Mouse (Mus musculus): ENCODE data around the gene Rpgrip1l. TPM values are rescaled to one million over a fixed set of nuclear protein-coding genes. Genes with fewer than 3 reads are reported as not detected.

Rpgrip1l gene
- polyA plus RNA-seq, 1 experiment from 2014 or later, result 4.2 TPM

- no peak overlapping the region for H3K4me2 ChIP-seq
- no peak overlapping the region for H3K27ac ChIP-seq
- H3K4me1 ChIP-seq (replicated peaks), result no peaks in the 10 kb centered on the region
- DNase-seq, result no peak
- no peaks in the 10 kb centered on the region for H3K9me3 ChIP-seq (replicated peaks)
- H3K9ac ChIP-seq, result no peak overlapping the region
- H3K27me3 ChIP-seq, result no peaks in the 10 kb centered on the region
- H3K4me3 ChIP-seq (replicated peaks), result no peak overlapping the region
- ATAC-seq (ENCODE audit: low read depth), result no peak
- no peaks in the 10 kb centered on the region for H3K36me3 ChIP-seq
Measured at GRCm38 (mm10) chr8:91264564-91264963, 48.5 kb downstream of the Rpgrip1l start.

GRCm38 (mm10) chr8:91263939-91264338 is 49.1 kb downstream of the Rpgrip1l start:
- Histone ChIP-seq H3K4me1 (replicated peaks) (no peaks in the 10 kb centered on the region), H3K27me3 (no peaks in the 10 kb centered on the region), H3K4me3 (replicated peaks) (no peak overlapping the region), H3K9me3 (replicated peaks) (no peaks in the 10 kb centered on the region), H3K27ac (no peak overlapping the region), H3K9ac (no peak overlapping the region), H3K36me3 (no peaks in the 10 kb centered on the region), H3K4me2 (no peak overlapping the region)
- no peak for ATAC-seq (ENCODE audit: low read depth)
- 67% methylated on average over 3 of the region's 3 CpGs for WGBS (ENCODE audit: insufficient replicate concordance)
- no peak for DNase-seq

GRCm38 (mm10) chr8:91261598-91261997 is 51.5 kb downstream of the Rpgrip1l start:
- H3K27ac ChIP-seq, result no peak overlapping the region
- no peaks in the 10 kb centered on the region for H3K4me1 ChIP-seq (replicated peaks)
- no peaks in the 10 kb centered on the region for H3K9me3 ChIP-seq (replicated peaks)
- H3K36me3 ChIP-seq, result no peaks in the 10 kb centered on the region
- H3K4me2 ChIP-seq, result no peak overlapping the region
- H3K27me3 ChIP-seq, result no peaks in the 10 kb centered on the region
- 60% methylated on average over 2 of the region's 2 CpGs for WGBS (ENCODE audit: insufficient replicate concordance)
- DNase-seq (no peak), ATAC-seq (ENCODE audit: low read depth) (no peak)
- no peak overlapping the region for H3K9ac ChIP-seq
- no peak overlapping the region for H3K4me3 ChIP-seq (replicated peaks)

GRCm38 (mm10) chr8:91250966-91251365 is 62.1 kb downstream of the Rpgrip1l start:
- WGBS (ENCODE audit: insufficient replicate concordance), result 25% methylated on average over 6 of the region's 6 CpGs
- no peak overlapping the region for H3K4me3 ChIP-seq (replicated peaks)

GRCm38 (mm10) chr8:91249758-91250466 is 63.1 kb downstream of the Rpgrip1l start:
- no peaks in the 10 kb centered on the region for H3K9me3 ChIP-seq (replicated peaks)
- no peak overlapping the region for H3K9ac ChIP-seq
- H3K4me2 ChIP-seq, result no peak overlapping the region
- H3K27me3 ChIP-seq, result no peaks in the 10 kb centered on the region
- peaks cover 3% of the 10 kb centered on the region; the same call in 1 of the 2 replicates for H3K4me1 ChIP-seq (replicated peaks)
- no peaks in the 10 kb centered on the region for H3K36me3 ChIP-seq
- H3K27ac ChIP-seq, result no peak overlapping the region
- DNase-seq (no peak), ATAC-seq (ENCODE audit: low read depth) (no peak)
- WGBS (ENCODE audit: insufficient replicate concordance), result 67% methylated on average over 9 of the region's 9 CpGs
- H3K4me3 ChIP-seq (replicated peaks), result no peak overlapping the region

More at GRCm38 (mm10) chr8:91250966-91251365, 62.1 kb downstream of the Rpgrip1l start:
- ATAC-seq (ENCODE audit: low read depth) (no peak), DNase-seq (no peak)
- H3K27ac ChIP-seq, result no peak overlapping the region
- H3K9me3 ChIP-seq (replicated peaks), result no peaks in the 10 kb centered on the region
- no peak overlapping the region for H3K9ac ChIP-seq
- H3K4me1 ChIP-seq (replicated peaks), result peaks cover 3% of the 10 kb centered on the region; the same call in 1 of the 2 replicates
- H3K4me2 ChIP-seq, result no peak overlapping the region
- H3K36me3 ChIP-seq, result no peaks in the 10 kb centered on the region
- H3K27me3 ChIP-seq, result no peaks in the 10 kb centered on the region

GRCm38 (mm10) chr8:91245821-91246454 is 67.1 kb downstream of the Rpgrip1l start:
- Histone ChIP-seq H3K9me3 (replicated peaks) (no peaks in the 10 kb centered on the region), H3K4me2 (no peak overlapping the region), H3K4me3 (replicated peaks) (no peak overlapping the region), H3K36me3 (no peaks in the 10 kb centered on the region), H3K9ac (no peak overlapping the region), H3K4me1 (replicated peaks) (peaks cover 3% of the 10 kb centered on the region; the same call in 1 of the 2 replicates), H3K27ac (no peak overlapping the region), H3K27me3 (no peaks in the 10 kb centered on the region)
- ATAC-seq (ENCODE audit: low read depth), result no peak
- 62% methylated on average over 4 of the region's 4 CpGs for WGBS (ENCODE audit: insufficient replicate concordance)
- DNase-seq, result no peak

- no peaks in the 10 kb centered on the region for H3K27me3 ChIP-seq
- DNase-seq (no peak), ATAC-seq (ENCODE audit: low read depth) (no peak)
- no peaks in the 10 kb centered on the region for H3K36me3 ChIP-seq
- WGBS (ENCODE audit: insufficient replicate concordance), result 53% methylated on average over 1 of the region's 1 CpGs
- no peak overlapping the region for H3K9ac ChIP-seq
- H3K27ac ChIP-seq, result no peak overlapping the region
- H3K4me2 ChIP-seq, result no peak overlapping the region
- H3K9me3 ChIP-seq (replicated peaks), result no peaks in the 10 kb centered on the region
- H3K4me3 ChIP-seq (replicated peaks), result no peak overlapping the region
- H3K4me1 ChIP-seq (replicated peaks), result no peaks in the 10 kb centered on the region
Measured at GRCm38 (mm10) chr8:91242721-91243120, 70.3 kb downstream of the Rpgrip1l start.

- Histone ChIP-seq H3K4me3 (replicated peaks) (no peak overlapping the region), H3K4me2 (no peak overlapping the region), H3K27ac (no peak overlapping the region), H3K9me3 (replicated peaks) (no peaks in the 10 kb centered on the region), H3K4me1 (replicated peaks) (no peaks in the 10 kb centered on the region), H3K27me3 (no peaks in the 10 kb centered on the region), H3K9ac (no peak overlapping the region), H3K36me3 (no peaks in the 10 kb centered on the region)
- 50% methylated on average over 8 of the region's 8 CpGs for WGBS (ENCODE audit: insufficient replicate concordance)
- DNase-seq, result no peak
- no peak for ATAC-seq (ENCODE audit: low read depth)
Measured at GRCm38 (mm10) chr8:91241873-91242519, 71.1 kb downstream of the Rpgrip1l start.

GRCm38 (mm10) chr8:91241371-91241770 is 71.7 kb downstream of the Rpgrip1l start:
- no peak overlapping the region for H3K9ac ChIP-seq
- no peak overlapping the region for H3K27ac ChIP-seq
- H3K36me3 ChIP-seq, result no peaks in the 10 kb centered on the region
- ATAC-seq (ENCODE audit: low read depth) (no peak), DNase-seq (no peak)
- H3K4me2 ChIP-seq, result no peak overlapping the region
- no peaks in the 10 kb centered on the region for H3K9me3 ChIP-seq (replicated peaks)
- H3K27me3 ChIP-seq, result no peaks in the 10 kb centered on the region
- H3K4me1 ChIP-seq (replicated peaks), result no peaks in the 10 kb centered on the region
- no peak overlapping the region for H3K4me3 ChIP-seq (replicated peaks)
- WGBS (ENCODE audit: insufficient replicate concordance), result 65% methylated on average over 5 of the region's 5 CpGs

GRCm38 (mm10) chr8:91237191-91237590 is 75.9 kb downstream of the Rpgrip1l start:
- H3K4me1 ChIP-seq (replicated peaks), result no peaks in the 10 kb centered on the region
- DNase-seq, result no peak
- H3K9me3 ChIP-seq (replicated peaks), result no peaks in the 10 kb centered on the region
- no peak overlapping the region for H3K27ac ChIP-seq
- 58% methylated on average over 2 of the region's 2 CpGs for WGBS (ENCODE audit: insufficient replicate concordance)
- no peaks in the 10 kb centered on the region for H3K27me3 ChIP-seq
- no peak overlapping the region for H3K4me2 ChIP-seq
- H3K36me3 ChIP-seq, result no peaks in the 10 kb centered on the region
- H3K9ac ChIP-seq, result no peak overlapping the region
- H3K4me3 ChIP-seq (replicated peaks), result no peak overlapping the region
- no peak for ATAC-seq (ENCODE audit: low read depth)

- DNase-seq (no peak), ATAC-seq (ENCODE audit: low read depth) (no peak)
- WGBS (ENCODE audit: insufficient replicate concordance), result 61% methylated on average over 2 of the region's 2 CpGs
Measured at GRCm38 (mm10) chr8:91234097-91234496, 79.0 kb downstream of the Rpgrip1l start.

More at GRCm38 (mm10) chr8:91234097-91234496, 79.0 kb downstream of the Rpgrip1l start:
- no peak overlapping the region for H3K4me3 ChIP-seq (replicated peaks)
- H3K36me3 ChIP-seq, result no peaks in the 10 kb centered on the region
- H3K27me3 ChIP-seq, result no peaks in the 10 kb centered on the region
- H3K4me2 ChIP-seq, result no peak overlapping the region
- no peak overlapping the region for H3K9ac ChIP-seq
- H3K4me1 ChIP-seq (replicated peaks), result no peaks in the 10 kb centered on the region
- H3K9me3 ChIP-seq (replicated peaks), result no peaks in the 10 kb centered on the region
- no peak overlapping the region for H3K27ac ChIP-seq
